In the genomic region with DNA sequence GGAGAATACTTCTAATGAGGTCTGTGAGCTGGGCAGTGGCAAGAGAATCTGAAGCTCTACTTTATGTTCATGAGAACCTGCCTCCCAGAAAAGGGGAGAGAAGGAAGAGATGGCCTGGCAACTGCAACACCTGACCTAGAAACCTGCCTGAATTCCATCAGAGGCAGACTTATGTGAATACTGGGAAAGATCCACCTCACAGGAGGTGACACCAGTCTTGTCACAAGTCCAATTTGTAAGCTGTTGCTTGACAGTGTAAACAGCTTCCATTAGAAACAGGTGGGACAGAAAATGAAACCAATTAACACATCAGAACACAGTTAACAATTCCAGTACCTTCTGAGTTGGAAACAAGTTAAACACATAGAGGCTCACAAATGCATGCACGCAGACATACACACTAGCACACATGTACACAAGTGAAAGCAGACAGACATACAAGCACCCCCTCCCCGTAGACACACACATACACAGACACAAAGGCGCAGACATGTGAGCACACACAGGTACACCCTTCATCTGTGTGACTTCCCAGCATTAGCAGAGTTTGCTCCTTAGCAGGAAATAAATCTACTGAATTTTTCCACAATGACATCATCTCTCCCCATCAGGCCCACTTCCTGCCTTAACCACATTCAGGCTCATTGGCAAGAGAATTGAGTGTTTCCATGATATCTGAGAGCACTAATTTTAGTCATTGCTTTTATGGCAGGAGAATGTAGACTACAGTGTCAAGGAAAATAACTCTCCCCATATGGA, we compare ENCODE assay signal across 9 mouse cellular contexts. TPM values are rescaled to one million over a fixed set of nuclear protein-coding genes. Genes with fewer than 3 reads are reported as not detected.
DNase-seq lines count a peak whose midpoint lies in the region; ATAC-seq and TF ChIP-seq lines count a peak whose summit lies in the region.
"Had no signal": no experiment of that assay in that cellular context is flagged by ENCODE, and none has a peak within 500 bp of the region (broad histone marks: within the 10 kb centered on the region; RNA-seq: fewer than 3 reads in every experiment).

No protein-coding gene starts in this region.

- H3K9me3 ChIP-seq in kidney, embryonic 14.5 days (ENCODE audit: control insufficient read depth, low read length): no peaks in the 10 kb centered on the region
- H3K9me3 ChIP-seq in heart, embryonic 10.5 days: no peaks in the 10 kb centered on the region
- H3K9me3 ChIP-seq in limb, embryonic 15.5 days: no peaks in the 10 kb centered on the region

- no peaks in the 10 kb centered on the region for H3K27me3 ChIP-seq in kidney, embryonic 14.5 days (ENCODE audit: control insufficient read depth, insufficient read depth, low read length)
- H3K27me3 ChIP-seq in heart, embryonic 10.5 days (ENCODE audit: insufficient read depth, poor library complexity, severe bottlenecking): no peaks in the 10 kb centered on the region
- H3K27me3 ChIP-seq in limb, embryonic 15.5 days: no peaks in the 10 kb centered on the region
- no peaks in the 10 kb centered on the region for H3K27me3 ChIP-seq in thymus, adult 2 months (ENCODE audit: control insufficient read depth, insufficient read depth, low read length)

- H3K36me3 ChIP-seq in kidney, embryonic 14.5 days (ENCODE audit: control insufficient read depth, insufficient read depth, low read length): no peaks in the 10 kb centered on the region
- H3K36me3 ChIP-seq in heart, embryonic 10.5 days: no peaks in the 10 kb centered on the region
- no peaks in the 10 kb centered on the region for H3K36me3 ChIP-seq in limb, embryonic 15.5 days
- H3K36me3 ChIP-seq in thymus, adult 2 months (ENCODE audit: control insufficient read depth, insufficient read depth, low read length): no peaks in the 10 kb centered on the region

- no peak overlapping the region for H3K9ac ChIP-seq in kidney, embryonic 14.5 days (ENCODE audit: low read depth, low read length)
- no peak overlapping the region for H3K9ac ChIP-seq in limb, embryonic 15.5 days
- H3K9ac ChIP-seq: liver, embryonic 14.5 days had no signal

- no peak overlapping the region for H3K4me2 ChIP-seq in kidney, embryonic 14.5 days (replicated peaks; ENCODE audit: low read depth, low read length)
- no peak overlapping the region for H3K4me2 ChIP-seq in limb, embryonic 15.5 days

- ATAC-seq in kidney, embryonic 14.5 days (ENCODE audit: low FRiP score, low TSS enrichment): peak; percentile 72
- peak; percentile 88 for ATAC-seq in limb, embryonic 15.5 days (ENCODE audit: insufficient number of reproducible peaks, low FRiP score, low TSS enrichment, low read depth)

- no peak for TF ChIP-seq CTCF in thymus, adult 2 months (IDR thresholded peaks at IDR 0.05; ENCODE audit: borderline replicate concordance, control insufficient read depth, extremely low read depth, insufficient read depth, low read length, poor library complexity)

- 82% methylated on average over 3 of the region's 3 CpGs for WGBS in kidney, embryonic 14.5 days
- WGBS in heart, embryonic 10.5 days: 74% methylated on average over 3 of the region's 3 CpGs
- 45% methylated on average over 3 of the region's 3 CpGs for WGBS in limb, embryonic 15.5 days
- 86% methylated on average over 3 of the region's 3 CpGs for WGBS in thymus, adult 2 months

- TF ChIP-seq POLR2A in thymus, adult 2 months (IDR thresholded peaks at IDR 0.05; ENCODE audit: control insufficient read depth, extremely low read depth, insufficient read depth, low read length, poor library complexity): no peak

- no peaks in the 10 kb centered on the region for H3K4me1 ChIP-seq in kidney, embryonic 14.5 days (ENCODE audit: control insufficient read depth, insufficient read depth, low read length)
- peaks cover 2% of the 10 kb centered on the region; the same call in 1 of the 2 replicates for H3K4me1 ChIP-seq in brown adipose tissue, adult 24 weeks (ENCODE audit: control insufficient read depth, insufficient read depth, insufficient read length, low read length)
- peaks cover 7% of the 10 kb centered on the region; the same call in 1 of the 2 replicates for H3K4me1 ChIP-seq in heart, embryonic 10.5 days
- peaks cover 27% of the 10 kb centered on the region for H3K4me1 ChIP-seq in limb, embryonic 15.5 days
- H3K4me1 ChIP-seq in thymus, adult 2 months (replicated peaks; ENCODE audit: control insufficient read depth, insufficient read depth, low read length): no peaks in the 10 kb centered on the region

- H3K27ac ChIP-seq in kidney, embryonic 14.5 days (ENCODE audit: low read depth, low read length): 0 out of 2 replicates have a peak overlapping the region, but pooled peaks have one; percentile 32
- H3K27ac ChIP-seq in brown adipose tissue, adult 24 weeks (replicated peaks; ENCODE audit: low read depth, low read length): peak overlapping the region; percentile 74
- peak overlapping the region; percentile 47; the same call in 1 of the 2 replicates for H3K27ac ChIP-seq in heart, embryonic 10.5 days
- peak overlapping the region; percentile 88 for H3K27ac ChIP-seq in limb, embryonic 15.5 days
- no peak overlapping the region for H3K27ac ChIP-seq in thymus, adult 2 months (ENCODE audit: control insufficient read depth, insufficient read depth, low read length)
- H3K27ac ChIP-seq: liver, embryonic 14.5 days had no signal

- no peak overlapping the region for H3K4me3 ChIP-seq in kidney, embryonic 14.5 days (ENCODE audit: low read length)
- no peak overlapping the region for H3K4me3 ChIP-seq in brown adipose tissue, adult 24 weeks (ENCODE audit: insufficient read depth, low read depth, low read length)
- H3K4me3 ChIP-seq in heart, embryonic 10.5 days: no peak overlapping the region
- no peak overlapping the region for H3K4me3 ChIP-seq in limb, embryonic 15.5 days
- H3K4me3 ChIP-seq in thymus, adult 2 months (ENCODE audit: control insufficient read depth, insufficient read depth, low read length): no peak overlapping the region

- DNase-seq in kidney, adult 18-20 months: no peak
- no peak for DNase-seq in heart, embryonic 10.5 days (ENCODE audit: low spot score)
- DNase-seq in thymus, postnatal 10 days (ENCODE audit: low spot score in 2 of 2): no peak
- no peak for DNase-seq in thymus, adult 2 months
- no peak for DNase-seq in thymus, adult 18-20 months

RNA-seq across cellular contexts. Expression of a gene that starts 51.4 kb away (rescaled TPM):
- 17.6 and 18.2 TPM in 2 replicates for polyA plus RNA-seq in kidney, embryonic 14.5 days (2014; fragmentation: Nextera tagmentation; extraction: Ambion mirVana)
- polyA plus RNA-seq in brown adipose tissue, adult 24 weeks (2012; ENCODE audit: insufficient read depth, insufficient read length, missing spikeins): 1.8 and 2.7 TPM in 2 replicates
- polyA plus RNA-seq in heart, embryonic 10.5 days (2016; fragmentation: Nextera tagmentation; extraction: Ambion mirVana): 7.4 and 11.1 TPM in 2 replicates
- 10.0 and 15.3 TPM in 2 replicates for polyA plus RNA-seq in limb, embryonic 15.5 days (2015; fragmentation: Nextera tagmentation; extraction: Ambion mirVana)
- polyA plus RNA-seq in thymus, adult 2 months (2012; rRNA removed): 15.7 and 21.6 TPM in 2 replicates

RNA-seq across cellular contexts. Expression of a gene that starts 51.7 kb away (rescaled TPM):
- polyA plus RNA-seq in kidney, embryonic 14.5 days (2014; fragmentation: Nextera tagmentation; extraction: Ambion mirVana): 65.1 and 77.5 TPM in 2 replicates
- 4.2 and 4.7 TPM in 2 replicates for polyA plus RNA-seq in brown adipose tissue, adult 24 weeks (2012; ENCODE audit: insufficient read depth, insufficient read length, missing spikeins)
- polyA plus RNA-seq in heart, embryonic 10.5 days (2016; fragmentation: Nextera tagmentation; extraction: Ambion mirVana): 7.2 and 11.2 TPM in 2 replicates
- polyA plus RNA-seq in limb, embryonic 15.5 days (2015; fragmentation: Nextera tagmentation; extraction: Ambion mirVana): 156 and 208 TPM in 2 replicates
- polyA plus RNA-seq in thymus, adult 2 months (2012; rRNA removed): 2.1 and 2.4 TPM in 2 replicates
